Mouse (Mus musculus) MEL (cell line): Measurements from ENCODE around the gene 9230102O04Rik. TPM values are rescaled to one million over a fixed set of nuclear protein-coding genes. Genes with fewer than 3 reads are reported as not detected.

ENCODE experiments used
- DNase-seq: peaks from one replicate; pipeline ENCODE4 v3.0.0; 2011; ENCODE audit warnings: low read depth, low spot score
- H3K27ac ChIP-seq: 2 replicates; pipeline ENCODE4 v1.5.1; 2012; ENCODE audit warnings: low read depth, mild to moderate bottlenecking, control low read depth, low read length, moderate library complexity; ENCODE audit not compliant: control insufficient read depth
- H3K27me3 ChIP-seq, 2 experiments: fragments of 150-350 bp in 1 of 2; sonication (generic) in 1 of 2; 2 replicates each; pipeline ENCODE4 v1.6.1; 2012; ENCODE audit warnings: low read length in 2 of 2, mild to moderate bottlenecking in 2 of 2, improper control_type of control experiment in 1 of 2, moderate library complexity in 1 of 2; ENCODE audit not compliant: insufficient read depth in 2 of 2, control insufficient read depth in 1 of 2
- H3K36me3 ChIP-seq, 2 experiments: 2 replicates each; pipeline ENCODE4 v1.6.1; 2012 to 2014; ENCODE audit warnings: low read length in 2 of 2, improper control_type of control experiment in 1 of 2, inconsistent platforms in 1 of 2, mild to moderate bottlenecking in 1 of 2; ENCODE audit not compliant: insufficient read depth in 2 of 2, control insufficient read depth in 1 of 2
- H3K4me1 ChIP-seq, 2 experiments: fragments of 150-350 bp in 1 of 2; sonication (generic) in 1 of 2; 2 replicates each; pipeline ENCODE4 v1.6.1; 2012; ENCODE audit warnings: low read length in 2 of 2, improper control_type of control experiment in 1 of 2, mild to moderate bottlenecking in 1 of 2; ENCODE audit not compliant: insufficient read depth in 2 of 2, control insufficient read depth in 1 of 2
- H3K4me3 ChIP-seq, 2 experiments: fragments of 150-350 bp in 1 of 2; sonication (generic) in 1 of 2; 2 replicates each; pipeline ENCODE4 v1.5.1; 2012; ENCODE audit warnings: low read depth in 2 of 2, low read length in 2 of 2, mild to moderate bottlenecking in 2 of 2, moderate library complexity in 2 of 2, control low read depth in 1 of 2, improper control_type of control experiment in 1 of 2; ENCODE audit not compliant: control insufficient read depth in 1 of 2, insufficient read depth in 1 of 2
- H3K79me2 ChIP-seq: 2 replicates; pipeline ENCODE4 v1.6.1; 2012; ENCODE audit warnings: mild to moderate bottlenecking, low read length, moderate library complexity; ENCODE audit not compliant: control insufficient read depth, poor library complexity, insufficient read depth
- H3K9ac ChIP-seq: 2 replicates; pipeline ENCODE4 v1.6.1; 2012; ENCODE audit warnings: low read depth, mild to moderate bottlenecking, control low read depth, low read length, moderate library complexity; ENCODE audit not compliant: control insufficient read depth, poor library complexity, severe bottlenecking
- H3K9me3 ChIP-seq: fragments of 150-350 bp; sonication (generic); replicated peaks from 2 replicates; pipeline ENCODE4 v1.6.1; 2012; ENCODE audit warnings: mild to moderate bottlenecking, low read length, improper control_type of control experiment, moderate library complexity; ENCODE audit not compliant: insufficient read depth
- BHLHE40 ChIP-seq: IDR thresholded peaks from 2 replicates; pipeline ENCODE4 v1.6.1; 2012; ENCODE audit warnings: low read depth, mild to moderate bottlenecking, inconsistent platforms, low read length, improper control_type of control experiment, borderline replicate concordance
- CHD1 ChIP-seq: IDR thresholded peaks from 2 replicates; pipeline ENCODE4 v1.6.1; 2012; ENCODE audit warnings: low read depth, mild to moderate bottlenecking, inconsistent platforms, low read length, improper control_type of control experiment
- CTCF ChIP-seq, 3 experiments: IDR thresholded peaks in 2 of 3; conservative IDR thresholded peaks in 1 of 3; 2 replicates each; pipeline ENCODE4 v1.5.1; 2011 to 2012; ENCODE audit warnings: low read length in 3 of 3, low read depth in 2 of 3, mild to moderate bottlenecking in 2 of 3, improper control_type of control experiment in 1 of 3, inconsistent platforms in 1 of 3, mixed read lengths in 1 of 3, moderate library complexity in 1 of 3; ENCODE audit not compliant: control insufficient read depth in 1 of 3, insufficient read depth in 1 of 3, poor library complexity in 1 of 3, severe bottlenecking in 1 of 3
- E2F4 ChIP-seq: IDR thresholded peaks from 2 replicates; pipeline ENCODE4 v1.6.1; 2011; ENCODE audit warnings: low read depth, low read length, improper control_type of control experiment, borderline replicate concordance
- ELF1 ChIP-seq: IDR thresholded peaks from 2 replicates; pipeline ENCODE4 v1.6.1; 2014; ENCODE audit warnings: low read depth, mild to moderate bottlenecking, inconsistent platforms, low read length, improper control_type of control experiment, moderate library complexity
- GABPA ChIP-seq: IDR thresholded peaks from 2 replicates; pipeline ENCODE4 v1.6.1; 2012; ENCODE audit warnings: low read depth, mild to moderate bottlenecking, inconsistent platforms, low read length, improper control_type of control experiment, moderate library complexity
- HCFC1 ChIP-seq: IDR thresholded peaks from 2 replicates; pipeline ENCODE4 v1.6.1; 2012; ENCODE audit warnings: low read depth, mild to moderate bottlenecking, inconsistent platforms, low read length, improper control_type of control experiment, moderate library complexity
- KAT2A ChIP-seq: conservative IDR thresholded peaks from 2 replicates; pipeline ENCODE4 v1.6.1; 2012; ENCODE audit warnings: low read depth, low read length, improper control_type of control experiment, inconsistent platforms
- MAFK ChIP-seq: IDR thresholded peaks from 2 replicates; pipeline ENCODE4 v1.6.1; 2011; ENCODE audit warnings: low read depth, mild to moderate bottlenecking, low read length, improper control_type of control experiment, borderline replicate concordance
- MAX ChIP-seq: IDR thresholded peaks from 2 replicates; pipeline ENCODE4 v1.6.1; 2011; ENCODE audit warnings: low read length, improper control_type of control experiment
- MAZ ChIP-seq: IDR thresholded peaks from 2 replicates; pipeline ENCODE4 v1.6.1; 2012; ENCODE audit warnings: low read depth, mild to moderate bottlenecking, inconsistent platforms, low read length, improper control_type of control experiment
- MEF2A ChIP-seq: IDR thresholded peaks from 2 replicates; pipeline ENCODE4 v1.6.1; 2014; ENCODE audit warnings: low read depth, mild to moderate bottlenecking, inconsistent platforms, low read length, improper control_type of control experiment; ENCODE audit not compliant: poor library complexity, insufficient replicate concordance, severe bottlenecking; ENCODE audit errors: extremely low read depth
- MXI1 ChIP-seq: IDR thresholded peaks from 2 replicates; pipeline ENCODE4 v1.6.1; 2011; ENCODE audit warnings: mild to moderate bottlenecking, low read depth, low read length, improper control_type of control experiment
- MYB ChIP-seq: IDR thresholded peaks from 2 replicates; pipeline ENCODE4 v1.6.1; 2011; ENCODE audit warnings: mild to moderate bottlenecking, low read depth, low read length, improper control_type of control experiment
- MYC ChIP-seq: IDR thresholded peaks from 2 replicates; pipeline ENCODE4 v1.6.1; 2011; ENCODE audit warnings: low read depth, mild to moderate bottlenecking, low read length, improper control_type of control experiment, moderate library complexity
- NELFE ChIP-seq: IDR thresholded peaks from 2 replicates; pipeline ENCODE4 v1.6.1; 2011; ENCODE audit warnings: low read depth, low read length, improper control_type of control experiment
- NRF1 ChIP-seq: IDR thresholded peaks from 2 replicates; pipeline ENCODE4 v1.6.1; 2014; ENCODE audit warnings: low read depth, mild to moderate bottlenecking, inconsistent platforms, low read length, improper control_type of control experiment, moderate library complexity; ENCODE audit not compliant: poor library complexity, insufficient read depth, severe bottlenecking
- POLR2A ChIP-seq, 2 experiments: IDR thresholded peaks; 2 replicates each; pipeline ENCODE4 v1.6.1; 2011 to 2012; ENCODE audit warnings: low read length in 2 of 2, mild to moderate bottlenecking in 2 of 2, control low read depth in 1 of 2, improper control_type of control experiment in 1 of 2, low read depth in 1 of 2, moderate library complexity in 1 of 2; ENCODE audit not compliant: control insufficient read depth in 1 of 2, insufficient read depth in 1 of 2, poor library complexity in 1 of 2
- POLR2AphosphoS2 ChIP-seq: IDR thresholded peaks from 2 replicates; pipeline ENCODE4 v1.6.1; 2011; ENCODE audit warnings: low read length, improper control_type of control experiment
- POLR2AphosphoS5 ChIP-seq: IDR thresholded peaks from 2 replicates; pipeline ENCODE4 v1.6.1; 2012; ENCODE audit warnings: low read depth, borderline replicate concordance, mild to moderate bottlenecking, inconsistent platforms, low read length, moderate library complexity, mixed read lengths
- RAD21 ChIP-seq: IDR thresholded peaks from 2 replicates; pipeline ENCODE4 v1.6.1; 2011; ENCODE audit warnings: mild to moderate bottlenecking, low read depth, low read length, improper control_type of control experiment
- SIN3A ChIP-seq: IDR thresholded peaks from 2 replicates; pipeline ENCODE4 v1.6.1; 2012; ENCODE audit warnings: low read length, improper control_type of control experiment, inconsistent platforms
- SMC3 ChIP-seq: IDR thresholded peaks from 2 replicates; pipeline ENCODE4 v1.6.1; 2011; ENCODE audit warnings: low read depth, low read length, improper control_type of control experiment
- TAL1 ChIP-seq: IDR thresholded peaks from 2 replicates; pipeline ENCODE4 v1.6.1; 2012; ENCODE audit warnings: mild to moderate bottlenecking, inconsistent platforms, low read length, moderate library complexity, mixed read lengths
- TBP ChIP-seq: IDR thresholded peaks from 2 replicates; pipeline ENCODE4 v1.8.0; 2011; ENCODE audit warnings: low read depth, low read length, improper control_type of control experiment
- TCF12 ChIP-seq: IDR thresholded peaks from 2 replicates; pipeline ENCODE4 v1.6.1; 2014; ENCODE audit warnings: low read depth, mild to moderate bottlenecking, inconsistent platforms, low read length, improper control_type of control experiment, moderate library complexity
- UBTF ChIP-seq: IDR thresholded peaks from 2 replicates; pipeline ENCODE4 v1.6.1; 2012; ENCODE audit warnings: low read depth, mild to moderate bottlenecking, inconsistent platforms, low read length, improper control_type of control experiment, moderate library complexity, borderline replicate concordance; ENCODE audit not compliant: insufficient read depth
- USF1 ChIP-seq: IDR thresholded peaks from 2 replicates; pipeline ENCODE4 v1.6.1; 2014; ENCODE audit warnings: low read depth, mild to moderate bottlenecking, inconsistent platforms, low read length, improper control_type of control experiment, moderate library complexity
- USF2 ChIP-seq, 2 experiments: IDR thresholded peaks; 2 replicates each; pipeline ENCODE4 v1.6.1; 2011 to 2012; ENCODE audit warnings: improper control_type of control experiment in 2 of 2, low read length in 2 of 2, borderline replicate concordance in 1 of 2, inconsistent platforms in 1 of 2, low read depth in 1 of 2, mild to moderate bottlenecking in 1 of 2; ENCODE audit not compliant: insufficient read depth in 1 of 2
- ZKSCAN1 ChIP-seq: IDR thresholded peaks from 2 replicates; pipeline ENCODE4 v1.6.1; 2012; ENCODE audit warnings: low read depth, mild to moderate bottlenecking, inconsistent platforms, low read length, improper control_type of control experiment, moderate library complexity
- ZMIZ1 ChIP-seq: IDR thresholded peaks from 2 replicates; pipeline ENCODE4 v1.6.1; 2012; ENCODE audit warnings: low read depth, mild to moderate bottlenecking, inconsistent platforms, low read length, improper control_type of control experiment, moderate library complexity
- ZNF384 ChIP-seq: IDR thresholded peaks from 2 replicates; pipeline ENCODE4 v1.6.1; 2012; ENCODE audit warnings: low read depth, mild to moderate bottlenecking, inconsistent platforms, low read length, improper control_type of control experiment
- polyA plus RNA-seq, 2 experiments: library from polyadenylated mRNA; stranded (reverse) in 1 of 2; unstranded in 1 of 2; fragments of >175 nt in 1 of 2; fragments of >200 nt in 1 of 2; gene quantifications; 2 replicates each; pipeline versions ENCODE4 v1.2.1 to v1.2.4; 2012; ENCODE audit warnings: low replicate concordance in 2 of 2, low read depth in 1 of 2; ENCODE audit not compliant: insufficient read length in 2 of 2, insufficient read depth in 1 of 2, missing spikeins in 1 of 2
- total RNA-seq: library from RNA; depleted of rRNA; stranded (reverse); fragments of 300-350 nt; gene quantifications from 2 replicates; pipeline ENCODE4 v1.2.3, GENCODE M21; 2012; rRNA removed

9230102O04Rik gene
- total RNA-seq (0.50 and 1.5 TPM in 2 replicates), polyA plus RNA-seq (1 to 10 TPM in 1 of 2 experiments, not detected in 1; 2.4 TPM)

- peak; percentile 93 for DNase-seq
- peak within 1 kb of the TSS; percentile 65 for H3K27ac ChIP-seq
- peaks cover 2 to 3% of the 10 kb centered on the region in 2 experiments; a peak in 2 of 4 replicates for H3K4me1 ChIP-seq
- no peak for TF ChIP-seq ZNF384
- no peak for TF ChIP-seq TAL1
- no peak for TF ChIP-seq POLR2AphosphoS5
- TF ChIP-seq MEF2A = no peak
- TF ChIP-seq MAFK = no peak
- TF ChIP-seq MAZ = peak; percentile 52; the same call in 1 of the 2 replicates
- TF ChIP-seq HCFC1 = peak; percentile 52; the same call in 1 of the 2 replicates
- no peak for TF ChIP-seq GABPA
- TF ChIP-seq USF2 (IDR thresholded peaks at IDR 0.05; ENCODE audit: borderline replicate concordance in 1 of 2, insufficient read depth in 1 of 2, low read depth in 1 of 2, low read length in 2 of 2) = peak in 1 of 2 experiments; percentile 86; a peak in 3 of 4 replicates
- no peak for TF ChIP-seq UBTF
- TF ChIP-seq POLR2A (IDR thresholded peaks at IDR 0.05; ENCODE audit: control insufficient read depth in 1 of 2, insufficient read depth in 1 of 2, low read depth in 1 of 2, low read length in 2 of 2, poor library complexity in 1 of 2) = peak; percentile 35 to 89; a peak in 2 of 4 replicates
- TF ChIP-seq POLR2AphosphoS2 = peak; percentile 38; the same call in 1 of the 2 replicates
- peak; percentile 97 for TF ChIP-seq MAX
- no peak; the same call in none of the 2 replicates for TF ChIP-seq TBP
- TF ChIP-seq SIN3A = peak; percentile 70; the same call in 1 of the 2 replicates
- TF ChIP-seq NELFE = peak; percentile 83; the same call in 1 of the 2 replicates
- peak; percentile 98 for TF ChIP-seq USF1
- 0 out of 2 replicates have a peak, but pooled peaks have one; percentile 67 for TF ChIP-seq ZMIZ1
- peak; percentile 87 for TF ChIP-seq MXI1
- peak; percentile 28 to 49 (median 38); a peak in 5 of 6 replicates for TF ChIP-seq CTCF (IDR thresholded peaks at IDR 0.05 in 2 of 3, conservative IDR thresholded peaks at IDR 0.05 in 1 of 3; ENCODE audit: control insufficient read depth in 1 of 3, insufficient read depth in 1 of 3, low read depth in 2 of 3, low read length in 3 of 3, poor library complexity in 1 of 3, severe bottlenecking in 1 of 3)
- TF ChIP-seq E2F4 = no peak
- TF ChIP-seq TCF12 = no peak
- TF ChIP-seq ZKSCAN1 = no peak
- TF ChIP-seq MYB = no peak
- TF ChIP-seq ELF1 = peak; percentile 84
- TF ChIP-seq RAD21 = peak; percentile 20
- TF ChIP-seq KAT2A = no peak
- no peak; the same call in 1 of the 2 replicates for TF ChIP-seq CHD1
- TF ChIP-seq NRF1 = no peak
- TF ChIP-seq BHLHE40 = peak; percentile 78; the same call in 1 of the 2 replicates
- TF ChIP-seq MYC = peak; percentile 67
- TF ChIP-seq SMC3 = peak; percentile 37
- peak within 1 kb of the TSS; percentile 76 for H3K9ac ChIP-seq
- no peaks in the 10 kb centered on the region for H3K27me3 ChIP-seq
- H3K4me3 ChIP-seq = peak within 1 kb of the TSS; percentile 93 to 95
- no peaks in the 10 kb centered on the region for H3K9me3 ChIP-seq
- H3K79me2 ChIP-seq = no peaks in the 10 kb centered on the region
- peaks cover 0 to 2% of the 10 kb centered on the region in 2 experiments; a peak in 1 of 4 replicates for H3K36me3 ChIP-seq
Observed at GRCm38 (mm10) chr2:9888913-9889650, at the start of gene 9230102O04Rik. 9230102O04Rik (minus strand) TSS chr2:9889540.
